Mouse (Mus musculus) gonadal fat pad, adult 2 months (tissue): ENCODE measurements around the gene Krtap3-3. TPM values are rescaled to one million over a fixed set of nuclear protein-coding genes. Genes with fewer than 3 reads are reported as not detected.

Experiments
- polyA plus RNA-seq: library from polyadenylated mRNA; depleted of rRNA; stranded (reverse); fragments of >200 nt; gene quantifications from 2 replicates; pipeline ENCODE4 v1.2.3, GENCODE M21; 2012; rRNA removed

Gene Krtap3-3
- polyA plus RNA-seq, 1 experiment = 0.66 TPM

Other genes starting within 250 kb of the Krtap3-3 start
- not detected in 2 replicates for gene Krt25, start 227.9 kb downstream of the Krtap3-3 start, polyA plus RNA-seq
- gene Krt26, start 212.9 kb downstream of the Krtap3-3 start, polyA plus RNA-seq = not detected in 2 replicates
- not detected in 2 replicates for gene Krt27, start 199.8 kb downstream of the Krtap3-3 start, polyA plus RNA-seq
- gene Krt28, start 176.0 kb downstream of the Krtap3-3 start, polyA plus RNA-seq = not detected in 2 replicates
- gene Krt10, start 161.5 kb downstream of the Krtap3-3 start, polyA plus RNA-seq = 0.93 and 1.2 TPM in 2 replicates
- gene Krt12, start 128.6 kb downstream of the Krtap3-3 start, polyA plus RNA-seq = not detected in 2 replicates
- gene Krt20, start 112.7 kb downstream of the Krtap3-3 start, polyA plus RNA-seq = 0.30 and 0.61 TPM in 2 replicates
- gene Krt23, start 57.7 kb downstream of the Krtap3-3 start, polyA plus RNA-seq = 20.2 and 32.9 TPM in 2 replicates
- not detected in 2 replicates for gene Krt39, start 29.5 kb downstream of the Krtap3-3 start, polyA plus RNA-seq
- gene Krt40, start 7.7 kb downstream of the Krtap3-3 start, polyA plus RNA-seq = not detected in 2 replicates
- gene Krtap3-2, start 6.0 kb upstream of the Krtap3-3 start, polyA plus RNA-seq = not detected in 2 replicates
- gene Gm11939, start 8.6 kb upstream of the Krtap3-3 start, polyA plus RNA-seq = not detected in 2 replicates
- gene Krtap3-1, start 15.8 kb upstream of the Krtap3-3 start, polyA plus RNA-seq = not detected in 2 replicates
- gene Krtap1-5, start 30.2 kb upstream of the Krtap3-3 start, polyA plus RNA-seq = not detected in 2 replicates
- not detected in 2 replicates for gene Krtap1-4, start 32.8 kb upstream of the Krtap3-3 start, polyA plus RNA-seq
- not detected in 2 replicates for gene Krtap1-3, start 40.5 kb upstream of the Krtap3-3 start, polyA plus RNA-seq
- not detected in 2 replicates for gene Krtap9-3, start 47.2 kb upstream of the Krtap3-3 start, polyA plus RNA-seq
- not detected in 2 replicates for gene Gm11938, start 52.4 kb upstream of the Krtap3-3 start, polyA plus RNA-seq
- gene Gm11937, start 59.3 kb upstream of the Krtap3-3 start, polyA plus RNA-seq = not detected in 2 replicates
- not detected in 2 replicates for gene Krtap2-4, start 64.0 kb upstream of the Krtap3-3 start, polyA plus RNA-seq
- not detected in 2 replicates for gene Gm11562, start 69.6 kb upstream of the Krtap3-3 start, polyA plus RNA-seq
- not detected in 2 replicates for gene Krtap4-1, start 77.4 kb upstream of the Krtap3-3 start, polyA plus RNA-seq
- not detected in 2 replicates for gene Krtap4-2, start 84.2 kb upstream of the Krtap3-3 start, polyA plus RNA-seq
- gene Krtap4-7, start 93.2 kb upstream of the Krtap3-3 start, polyA plus RNA-seq = not detected in 2 replicates
- not detected in 2 replicates for gene Gm11555, start 99.4 kb upstream of the Krtap3-3 start, polyA plus RNA-seq
- not detected in 2 replicates for gene Gm11563, start 108.1 kb upstream of the Krtap3-3 start, polyA plus RNA-seq
- not detected in 2 replicates for gene Krtap4-6, start 115.1 kb upstream of the Krtap3-3 start, polyA plus RNA-seq
- not detected in 2 replicates for gene Gm14190, start 139.9 kb upstream of the Krtap3-3 start, polyA plus RNA-seq
- not detected in 2 replicates for gene Gm14180, start 183.4 kb upstream of the Krtap3-3 start, polyA plus RNA-seq
- gene Gm11595, start 222.0 kb upstream of the Krtap3-3 start, polyA plus RNA-seq = not detected in 2 replicates
- gene Krtap4-8, start 229.8 kb upstream of the Krtap3-3 start, polyA plus RNA-seq = not detected in 2 replicates
- gene Krtap4-9, start 234.3 kb upstream of the Krtap3-3 start, polyA plus RNA-seq = not detected in 2 replicates
- not detected in 2 replicates for gene Gm11596, start 242.6 kb upstream of the Krtap3-3 start, polyA plus RNA-seq
- not detected in 2 replicates for gene Gm11569, start 248.1 kb upstream of the Krtap3-3 start, polyA plus RNA-seq